Comparison of ENCODE assay signal across 8 mouse cellular contexts in genomic region chr7:16405516-16406351, GRCm38 (mm10). TPM values are rescaled to one million over a fixed set of nuclear protein-coding genes. Genes with fewer than 3 reads are reported as not detected.
DNase-seq lines count a peak whose midpoint lies in the region; ATAC-seq and TF ChIP-seq lines count a peak whose summit lies in the region.

No protein-coding gene starts in this region.

- no peak for TF ChIP-seq POLR2A in bone marrow macrophage, adult 2 months (IDR thresholded peaks at IDR 0.05; ENCODE audit: borderline replicate concordance, low read depth, low read length)

- peak overlapping the region; percentile 41 for H3K4me2 ChIP-seq in hindbrain, embryonic 13.5 days

- peak overlapping the region; percentile 93 for H3K27ac ChIP-seq in bone marrow macrophage, adult 2 months (ENCODE audit: insufficient read depth, low read depth, low read length)
- H3K27ac ChIP-seq in hindbrain, embryonic 13.5 days = peak overlapping the region; percentile 79

- H3K27me3 ChIP-seq in hindbrain, embryonic 13.5 days = no peaks in the 10 kb centered on the region

- H3K4me3 ChIP-seq in bone marrow macrophage, adult 2 months (ENCODE audit: insufficient read depth, low read length) = peak overlapping the region; percentile 30
- H3K4me3 ChIP-seq in hindbrain, embryonic 13.5 days = 0 out of 2 replicates have a peak overlapping the region, but pooled peaks have one; percentile 4

- no peak for ATAC-seq in hindbrain, embryonic 13.5 days (ENCODE audit: low FRiP score)
- ATAC-seq in megakaryocyte, adult 5-6 weeks (ENCODE audit: poor library complexity, severe bottlenecking) = peak; percentile 74

- no peak for TF ChIP-seq CTCF in bone marrow macrophage, adult 2 months (IDR thresholded peaks at IDR 0.05; ENCODE audit: low read depth, low read length)

- 65% methylated on average over 11 of the region's 11 CpGs for WGBS in hindbrain, embryonic 13.5 days

- peaks cover 29% of the 10 kb centered on the region for H3K4me1 ChIP-seq in bone marrow macrophage, adult 2 months (ENCODE audit: control insufficient read depth, insufficient read depth, low read length)
- H3K4me1 ChIP-seq in hindbrain, embryonic 13.5 days (replicated peaks) = peaks cover 39% of the 10 kb centered on the region

- peak overlapping the region; percentile 69 for H3K9ac ChIP-seq in hindbrain, embryonic 13.5 days

- DNase-seq in adrenal gland, adult (ENCODE audit: inconsistent age in 2 of 2, low spot score in 1 of 2) = peak; percentile 61 to 89
- DNase-seq in adrenal gland, postnatal 4 days (ENCODE audit: low spot score in 2 of 2) = no peak
- peak; percentile 75 for DNase-seq in gastrocnemius, adult 18-20 months (ENCODE audit: low spot score)
- peak; percentile 27 to 32 for DNase-seq in left cerebral cortex, adult 8-10 months (ENCODE audit: low spot score in 2 of 2)
- DNase-seq in spleen, postnatal 10 days (ENCODE audit: low spot score in 2 of 2) = peak; percentile 63 to 75

- no peaks in the 10 kb centered on the region for H3K9me3 ChIP-seq in hindbrain, embryonic 13.5 days

- H3K36me3 ChIP-seq in hindbrain, embryonic 13.5 days = no peaks in the 10 kb centered on the region; the same call in 1 of the 2 replicates

RNA-seq across cellular contexts. Expression of gene Zc3h4, which starts 5.0 kb away (rescaled TPM):
- 10 to 100 TPM; 60.7 to 62.1 TPM for total RNA-seq in adrenal gland, postnatal 4 days (2021)
- polyA plus RNA-seq in bone marrow macrophage, adult 2 months (2012; ENCODE audit: insufficient read depth, insufficient read length, missing spikeins) = 30.4 and 31.9 TPM in 2 replicates
- total RNA-seq in gastrocnemius, adult 18-20 months (2021) = 10 to 100 TPM; 27.7 to 28.6 TPM
- 17.4 and 18.6 TPM in 2 replicates for polyA plus RNA-seq in hindbrain, embryonic 13.5 days (2015; fragmentation: Nextera tagmentation; extraction: Ambion mirVana)
- 10 to 100 TPM; 48.3 to 56.6 (median 52.4) TPM for total RNA-seq in left cerebral cortex, adult 8-10 months (2022)
- 25.3 and 28.0 TPM in 2 replicates for total RNA-seq in megakaryocyte, adult 5-6 weeks (2015)
- total RNA-seq in megakaryocyte, adult 5-6 weeks (2017) = 20.6 and 34.0 TPM in 2 replicates

RNA-seq across cellular contexts. Expression of gene Sae1, which starts 18.1 kb away (rescaled TPM):
- 100 to 1,000 TPM; 100 to 101 TPM for total RNA-seq in adrenal gland, postnatal 4 days (2021)
- polyA plus RNA-seq in bone marrow macrophage, adult 2 months (2012; ENCODE audit: insufficient read depth, insufficient read length, missing spikeins) = 57.2 and 59.3 TPM in 2 replicates
- total RNA-seq in gastrocnemius, adult 18-20 months (2021) = 10 to 100 TPM; 25.3 to 30.6 TPM
- polyA plus RNA-seq in hindbrain, embryonic 13.5 days (2015; fragmentation: Nextera tagmentation; extraction: Ambion mirVana) = 259 and 260 TPM in 2 replicates
- total RNA-seq in left cerebral cortex, adult 8-10 months (2022) = 100 to 1,000 TPM in 3 of 4 experiments, 10 to 100 TPM in 1; 92.2 to 108 (median 105) TPM
- 49.1 and 55.1 TPM in 2 replicates for total RNA-seq in megakaryocyte, adult 5-6 weeks (2015)
- total RNA-seq in megakaryocyte, adult 5-6 weeks (2017) = 267 and 278 TPM in 2 replicates

RNA-seq across cellular contexts. Expression of gene Tmem160, which starts 46.8 kb away (rescaled TPM):
- 10 to 100 TPM; 39.1 to 39.9 TPM for total RNA-seq in adrenal gland, postnatal 4 days (2021)
- polyA plus RNA-seq in bone marrow macrophage, adult 2 months (2012; ENCODE audit: insufficient read depth, insufficient read length, missing spikeins) = 43.4 and 51.6 TPM in 2 replicates
- 10 to 100 TPM; 52.0 to 53.2 TPM for total RNA-seq in gastrocnemius, adult 18-20 months (2021)
- polyA plus RNA-seq in hindbrain, embryonic 13.5 days (2015; fragmentation: Nextera tagmentation; extraction: Ambion mirVana) = 55.9 and 60.8 TPM in 2 replicates
- total RNA-seq in left cerebral cortex, adult 8-10 months (2022) = 10 to 100 TPM; 53.3 to 81.3 (median 69.6) TPM
- 24.2 and 33.1 TPM in 2 replicates for total RNA-seq in megakaryocyte, adult 5-6 weeks (2015)
- total RNA-seq in megakaryocyte, adult 5-6 weeks (2017) = 10.7 and 12.8 TPM in 2 replicates

Comparison
In these comparisons a context has a peak if more than half of its experiments do, and no peak if none do; other contexts are left out.
1. DNase-seq: peak in adrenal gland, adult (2 of 2), gastrocnemius, adult 18-20 months (single experiment), left cerebral cortex, adult 8-10 months (2 of 2) and spleen, postnatal 10 days (2 of 2); none in adrenal gland, postnatal 4 days (0 of 2).